Comparison of ENCODE assay signal across 9 mouse cellular contexts in genomic region chr19:36408352-36409100, GRCm38 (mm10).
DNase-seq lines count a peak whose midpoint lies in the region; ATAC-seq lines count a peak whose summit lies in the region.
"Had no signal": no experiment of that assay in that cellular context is flagged by ENCODE, and none has a peak within 500 bp of the region (broad histone marks: within the 10 kb centered on the region; RNA-seq: fewer than 3 reads in every experiment).

No protein-coding gene starts in this region.

- H3K9ac ChIP-seq in forebrain, embryonic 11.5 days (ENCODE audit: low read length): no peak overlapping the region
- H3K9ac ChIP-seq in forebrain, embryonic 16.5 days (replicated peaks; ENCODE audit: low read depth, low read length): no peak overlapping the region
- H3K9ac ChIP-seq in kidney, embryonic 15.5 days: no peak overlapping the region
- no peak overlapping the region for H3K9ac ChIP-seq in midbrain, embryonic 15.5 days

- no peak for ATAC-seq in forebrain, embryonic 11.5 days (replicated peaks; ENCODE audit: low FRiP score)
- no peak for ATAC-seq in forebrain, embryonic 16.5 days
- no peak for ATAC-seq in kidney, embryonic 15.5 days (replicated peaks; ENCODE audit: low FRiP score)
- ATAC-seq in midbrain, embryonic 15.5 days (replicated peaks): no peak

- no peaks in the 10 kb centered on the region for H3K36me3 ChIP-seq in forebrain, embryonic 11.5 days (ENCODE audit: control insufficient read depth, insufficient read depth, low read length)
- no peaks in the 10 kb centered on the region for H3K36me3 ChIP-seq in forebrain, embryonic 16.5 days (ENCODE audit: control insufficient read depth, insufficient read depth)
- H3K36me3 ChIP-seq in kidney, embryonic 15.5 days: no peaks in the 10 kb centered on the region
- no peaks in the 10 kb centered on the region for H3K36me3 ChIP-seq in limb, embryonic 10.5 days
- H3K36me3 ChIP-seq in midbrain, embryonic 15.5 days (replicated peaks): no peaks in the 10 kb centered on the region
- H3K36me3 ChIP-seq: embryonic facial prominence, embryonic 10.5 days had no signal

- H3K4me3 ChIP-seq in forebrain, embryonic 11.5 days (ENCODE audit: low read depth, low read length): no peak overlapping the region
- H3K4me3 ChIP-seq in forebrain, embryonic 16.5 days (replicated peaks; ENCODE audit: low read length): no peak overlapping the region
- no peak overlapping the region for H3K4me3 ChIP-seq in kidney, embryonic 15.5 days (replicated peaks)
- peak overlapping the region; percentile 69 for H3K4me3 ChIP-seq in limb, embryonic 10.5 days
- no peak overlapping the region; the same call in 1 of the 2 replicates for H3K4me3 ChIP-seq in midbrain, embryonic 15.5 days

- no peaks in the 10 kb centered on the region for H3K9me3 ChIP-seq in forebrain, embryonic 11.5 days (ENCODE audit: control insufficient read depth, low read length)
- no peaks in the 10 kb centered on the region for H3K9me3 ChIP-seq in forebrain, embryonic 16.5 days (ENCODE audit: control insufficient read depth, low read length)
- no peaks in the 10 kb centered on the region for H3K9me3 ChIP-seq in kidney, embryonic 15.5 days (replicated peaks)
- H3K9me3 ChIP-seq in limb, embryonic 10.5 days (replicated peaks): no peaks in the 10 kb centered on the region
- H3K9me3 ChIP-seq in midbrain, embryonic 15.5 days: no peaks in the 10 kb centered on the region
- H3K9me3 ChIP-seq: embryonic facial prominence, embryonic 10.5 days had no signal

- no peak overlapping the region for H3K27ac ChIP-seq in forebrain, embryonic 11.5 days (ENCODE audit: low read depth, low read length)
- no peak overlapping the region for H3K27ac ChIP-seq in forebrain, embryonic 16.5 days (ENCODE audit: low read length)
- no peak overlapping the region for H3K27ac ChIP-seq in kidney, embryonic 15.5 days
- H3K27ac ChIP-seq in limb, embryonic 10.5 days: no peak overlapping the region
- H3K27ac ChIP-seq in midbrain, embryonic 15.5 days: no peak overlapping the region

- WGBS in forebrain, embryonic 11.5 days: 68% methylated on average over 10 of the region's 10 CpGs
- WGBS in forebrain, embryonic 16.5 days: 64% methylated on average over 10 of the region's 10 CpGs
- 66% methylated on average over 10 of the region's 10 CpGs for WGBS in kidney, embryonic 15.5 days
- WGBS in limb, embryonic 10.5 days: 63% methylated on average over 10 of the region's 10 CpGs
- 67% methylated on average over 10 of the region's 10 CpGs for WGBS in midbrain, embryonic 15.5 days

- peaks cover 3% of the 10 kb centered on the region; the same call in 1 of the 2 replicates for H3K27me3 ChIP-seq in forebrain, embryonic 11.5 days (ENCODE audit: control insufficient read depth, insufficient read depth, low read length)
- H3K27me3 ChIP-seq in forebrain, embryonic 16.5 days (replicated peaks; ENCODE audit: control insufficient read depth, insufficient read depth, low read length): no peaks in the 10 kb centered on the region
- H3K27me3 ChIP-seq in kidney, embryonic 15.5 days: peaks cover 29% of the 10 kb centered on the region
- peaks cover 48% of the 10 kb centered on the region for H3K27me3 ChIP-seq in limb, embryonic 10.5 days (ENCODE audit: low read depth, poor library complexity, severe bottlenecking)
- peaks cover 7% of the 10 kb centered on the region for H3K27me3 ChIP-seq in midbrain, embryonic 15.5 days (replicated peaks)

- DNase-seq in forebrain, embryonic 11.5 days (ENCODE audit: low spot score): no peak
- DNase-seq in kidney, postnatal 4 days: no peak
- DNase-seq in limb, embryonic 10.5 days (ENCODE audit: low spot score): no peak
- no peak for DNase-seq in adrenal gland, postnatal 36 days
- DNase-seq in B cell, adult 2 months: no peak

- no peaks in the 10 kb centered on the region for H3K4me1 ChIP-seq in forebrain, embryonic 11.5 days (replicated peaks; ENCODE audit: control insufficient read depth, insufficient read depth, low read length)
- peaks cover 5% of the 10 kb centered on the region; the same call in 1 of the 2 replicates for H3K4me1 ChIP-seq in forebrain, embryonic 16.5 days (replicated peaks; ENCODE audit: control insufficient read depth, insufficient read depth, low read length)
- H3K4me1 ChIP-seq in kidney, embryonic 15.5 days: 0 out of 2 replicates have a peak, but pooled peaks cover 3% of the 10 kb centered on the region
- peaks cover 3% of the 10 kb centered on the region; the same call in 1 of the 2 replicates for H3K4me1 ChIP-seq in limb, embryonic 10.5 days
- H3K4me1 ChIP-seq in midbrain, embryonic 15.5 days: peaks cover 15% of the 10 kb centered on the region

- peak overlapping the region; percentile 80; the same call in 1 of the 2 replicates for H3K4me2 ChIP-seq in forebrain, embryonic 11.5 days (ENCODE audit: low read depth, low read length, severe bottlenecking)
- no peak overlapping the region for H3K4me2 ChIP-seq in forebrain, embryonic 16.5 days (ENCODE audit: low read length)
- H3K4me2 ChIP-seq in kidney, embryonic 15.5 days: peak overlapping the region; percentile 96
- peak overlapping the region; percentile 90 for H3K4me2 ChIP-seq in midbrain, embryonic 15.5 days
